Mouse (Mus musculus) neutrophil, adult 5-6 weeks (primary cell): Measurements from ENCODE around the gene Ica1. TPM values are rescaled to one million over a fixed set of nuclear protein-coding genes. Genes with fewer than 3 reads are reported as not detected.

Experiments
- ATAC-seq: fragments of 151-379, 151-347 bp; 2 replicates; pipeline ENCODE4 v1.8.0; 2017; ENCODE audit warnings: mild to moderate bottlenecking, moderate TSS enrichment; ENCODE audit not compliant: insufficient number of reproducible peaks, poor library complexity, low FRiP score, severe bottlenecking; ENCODE audit errors: extremely low read depth
- total RNA-seq: library from RNA; stranded (forward); fragments of 200-1000 nt; gene quantifications from 2 replicates; pipeline ENCODE4 v1.2.3, GENCODE M21; 2017

Ica1 gene
- total RNA-seq, 1 experiment from 2014 or later: not detected

DNA sequence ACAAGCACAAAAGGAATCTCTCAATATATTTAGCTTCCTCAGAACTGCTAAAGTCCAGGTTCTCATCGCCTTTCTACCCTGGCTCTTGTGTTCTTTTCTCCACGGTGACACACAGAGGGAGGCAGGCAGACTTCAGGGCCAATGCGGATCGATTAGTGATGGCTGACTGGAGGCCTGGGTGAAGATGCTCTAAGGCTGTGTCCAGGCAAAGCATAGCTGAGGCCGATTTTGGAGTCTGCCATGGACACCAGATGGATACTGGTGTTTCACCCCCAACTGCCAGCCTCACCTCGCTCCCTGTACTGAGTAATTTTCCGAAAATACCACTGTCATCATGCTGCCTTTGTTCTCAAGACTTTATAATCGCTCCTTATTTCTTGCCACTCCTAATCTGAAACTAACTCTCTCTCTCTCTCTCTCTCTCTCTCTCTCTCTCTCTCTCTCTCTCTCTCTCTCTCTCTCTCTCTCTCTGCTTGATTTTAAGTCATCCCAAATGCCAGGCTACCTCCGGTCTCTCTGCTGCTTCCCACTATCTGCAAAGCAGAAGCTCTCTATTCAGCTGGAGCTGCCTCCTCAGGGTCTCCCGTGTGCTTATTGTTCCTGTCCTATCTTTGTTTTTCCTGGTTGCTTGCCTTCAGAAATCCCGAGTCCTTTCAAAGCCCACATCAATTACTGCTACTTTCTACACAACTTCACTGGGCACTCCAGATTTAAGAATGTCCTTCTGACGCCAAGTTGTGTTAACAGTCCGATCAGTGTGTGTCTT is 118.9 kb downstream of the Ica1 start:
- ATAC-seq: no peak

GRCm38 (mm10) chr6:8658431-8658830 is 119.9 kb downstream of the Ica1 start:
- ATAC-seq: no peak

GRCm38 (mm10) chr6:8657459-8657858 is 120.8 kb downstream of the Ica1 start:
- no peak for ATAC-seq

GRCm38 (mm10) chr6:8655454-8655853 is 122.8 kb downstream of the Ica1 start:
- no peak for ATAC-seq

GRCm38 (mm10) chr6:8650413-8650812 is 127.9 kb downstream of the Ica1 start:
- no peak for ATAC-seq

DNA sequence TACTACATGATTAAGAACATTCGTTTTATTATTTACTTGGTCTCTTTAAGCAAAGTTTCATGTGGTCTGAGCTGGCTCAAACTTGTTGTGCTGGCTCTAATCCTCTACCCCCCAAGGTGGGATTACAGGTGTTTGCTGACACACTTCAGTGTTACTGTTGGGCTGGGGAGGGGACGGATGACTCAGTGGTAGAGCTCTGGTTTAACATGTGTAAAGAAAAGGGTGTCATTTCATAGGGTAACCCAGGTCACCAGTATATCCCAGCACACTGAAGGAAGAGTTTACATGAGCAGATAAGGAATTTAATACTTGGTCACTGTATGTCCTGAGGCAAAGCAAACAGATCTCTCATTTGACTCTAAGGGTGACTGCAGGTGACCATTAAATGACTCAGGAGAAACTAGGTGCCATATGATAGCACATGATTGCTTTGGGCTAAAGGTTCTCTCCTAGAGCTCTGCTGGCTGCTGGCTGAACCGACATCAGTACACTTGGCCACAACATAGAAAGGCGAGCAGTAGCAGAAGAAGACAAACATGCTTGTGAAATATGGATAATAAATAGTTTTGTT is 128.9 kb downstream of the Ica1 start:
- no peak for ATAC-seq

GRCm38 (mm10) chr6:8648185-8648901 is 129.9 kb downstream of the Ica1 start:
- ATAC-seq: peak; percentile 69; the same call in 1 of the 2 replicates

- ATAC-seq: no peak
Observed at GRCm38 (mm10) chr6:8647513-8648184, 130.6 kb downstream of the Ica1 start.

GRCm38 (mm10) chr6:8645708-8646107 is 132.6 kb downstream of the Ica1 start:
- no peak for ATAC-seq

DNA sequence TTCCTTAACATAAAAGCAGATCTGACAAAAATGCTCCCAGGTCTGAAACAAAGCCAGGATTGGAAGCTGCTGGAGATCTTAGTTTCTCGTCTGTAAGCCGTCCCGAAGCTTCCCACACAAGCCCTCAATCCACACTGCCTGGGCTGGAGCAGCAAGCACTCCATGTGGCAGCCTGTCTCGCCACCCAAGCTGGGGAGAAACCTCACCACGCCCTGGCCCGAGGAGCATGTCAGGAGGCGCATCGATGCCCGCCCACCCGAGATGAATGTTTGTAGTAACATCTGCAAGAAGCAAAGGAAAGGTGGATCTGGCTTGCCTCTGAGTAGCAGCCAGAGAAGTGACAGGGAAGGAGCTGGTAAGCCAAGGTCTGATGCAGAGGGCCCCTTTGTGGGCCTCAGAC is 133.6 kb downstream of the Ica1 start:
- ATAC-seq: no peak

GRCm38 (mm10) chr6:8640863-8641262 is 137.4 kb downstream of the Ica1 start:
- no peak for ATAC-seq

DNA sequence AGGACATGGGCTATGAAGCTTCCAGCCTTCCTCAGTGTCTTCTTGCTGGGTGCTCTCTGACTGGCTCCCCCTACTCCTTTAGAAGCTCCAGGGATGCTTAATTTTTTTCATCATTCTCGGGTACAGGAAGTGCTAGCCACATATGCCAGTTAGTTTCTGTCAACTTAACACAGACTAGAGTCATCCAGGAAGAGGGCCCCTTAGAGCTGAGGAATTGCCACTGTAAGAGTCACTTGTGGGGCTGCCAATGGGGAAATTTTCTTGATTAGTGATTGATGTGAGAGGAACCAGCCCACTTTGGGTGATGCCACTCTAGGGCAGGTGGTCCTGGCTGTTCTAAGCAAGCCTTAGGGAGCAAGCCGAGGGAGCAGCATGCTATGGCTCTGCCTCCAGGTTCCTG is 138.8 kb downstream of the Ica1 start:
- no peak for ATAC-seq

DNA sequence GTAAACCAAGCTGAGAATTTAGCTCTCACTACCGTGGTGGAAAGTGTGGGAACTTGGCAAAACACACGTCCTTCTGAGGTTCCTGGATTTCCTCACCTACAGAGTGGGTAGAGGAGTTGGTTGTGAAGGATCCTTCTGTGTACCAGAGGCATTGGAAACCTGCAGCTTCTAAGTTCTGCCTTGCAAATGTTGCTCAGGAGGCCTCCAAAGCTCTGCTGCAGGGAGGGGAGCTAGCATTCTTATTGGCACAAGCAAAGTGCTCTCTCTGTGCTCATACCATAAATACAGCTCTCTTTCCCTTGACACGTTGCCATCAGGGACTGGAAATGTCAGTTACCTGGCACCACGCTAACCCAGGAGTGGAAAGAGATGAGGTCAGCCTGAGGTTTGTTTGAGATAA is 139.4 kb downstream of the Ica1 start:
- no peak for ATAC-seq

GRCm38 (mm10) chr6:8638122-8638521 is 140.2 kb downstream of the Ica1 start:
- no peak for ATAC-seq

- no peak for ATAC-seq
Observed at GRCm38 (mm10) chr6:8632701-8633100, 145.6 kb downstream of the Ica1 start.

DNA sequence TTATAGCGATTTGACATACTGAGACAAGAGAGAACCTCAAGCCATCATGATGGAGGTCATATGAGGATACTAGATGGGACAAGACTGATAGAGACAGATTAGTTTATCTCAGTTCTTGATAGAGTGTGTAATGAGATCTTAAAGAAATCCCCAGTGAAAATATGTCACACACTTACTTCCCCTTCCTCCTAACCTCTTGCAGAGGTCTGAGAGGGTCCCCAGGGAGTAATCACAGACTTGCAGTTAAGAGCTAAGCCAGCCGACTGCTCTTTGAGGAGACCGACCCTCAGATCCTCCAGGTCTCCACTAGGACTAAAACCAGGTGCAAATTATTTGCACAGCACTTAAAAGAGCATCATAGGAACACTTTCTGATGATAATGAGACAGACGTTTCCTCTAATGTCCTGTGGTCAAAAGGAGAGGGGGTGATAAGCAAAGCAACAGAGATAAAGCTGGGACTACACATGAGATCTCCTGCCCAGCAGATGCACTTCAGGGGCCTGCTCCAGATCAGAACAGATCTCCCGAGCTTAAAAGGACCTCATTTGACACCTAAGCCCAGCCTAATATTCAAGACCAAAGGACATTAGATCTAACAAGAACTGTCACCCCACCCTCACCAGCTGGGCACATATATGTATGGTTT is 146.2 kb downstream of the Ica1 start:
- ATAC-seq: peak; percentile 84

DNA sequence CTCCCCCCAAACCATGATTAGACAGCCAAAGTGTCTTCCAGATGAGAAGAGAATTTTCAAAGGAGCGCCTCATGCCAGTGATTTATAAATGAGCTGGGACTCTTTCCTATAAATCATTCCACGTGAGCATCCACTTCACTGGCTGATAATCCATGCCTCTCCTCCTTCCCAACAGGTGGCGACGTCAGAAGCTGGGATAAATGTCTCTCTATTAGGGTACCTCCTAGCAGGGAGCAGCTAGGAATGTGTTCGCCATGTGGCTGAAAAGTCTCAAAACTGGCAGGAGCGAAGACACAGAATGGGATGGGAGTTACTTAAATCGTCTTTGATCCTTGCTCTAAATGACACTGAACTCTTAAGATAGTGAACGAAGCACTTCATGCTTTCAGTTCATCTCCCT is 146.9 kb downstream of the Ica1 start:
- no peak for ATAC-seq

- no peak for ATAC-seq
Observed at GRCm38 (mm10) chr6:8630531-8630930, 147.8 kb downstream of the Ica1 start.

DNA sequence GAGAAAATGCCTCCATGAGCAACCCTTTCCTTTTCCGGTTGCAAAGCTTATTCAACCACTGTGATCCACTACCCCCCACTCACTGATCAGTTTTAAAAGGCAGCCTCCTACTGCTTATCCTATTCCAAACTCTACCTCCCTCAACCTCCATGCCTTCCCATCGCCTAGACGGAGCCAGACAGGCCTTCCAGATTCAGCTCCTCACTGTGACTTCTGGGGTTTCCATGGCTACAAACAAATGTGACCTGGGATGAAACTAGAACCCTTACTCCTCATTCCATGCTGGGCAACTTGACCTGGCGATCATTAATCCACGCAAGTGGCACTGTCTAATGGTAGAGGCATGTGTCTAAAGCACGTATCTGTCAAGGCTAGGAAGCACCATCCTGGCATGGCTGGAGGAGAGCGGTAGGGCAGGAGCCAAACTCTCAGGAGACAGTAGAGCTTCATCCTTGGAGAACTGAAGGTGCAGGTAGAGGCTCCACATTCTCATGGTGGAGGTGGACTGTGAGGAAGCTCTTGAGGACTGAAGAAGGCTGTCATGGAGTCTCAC is 149.5 kb downstream of the Ica1 start:
- no peak for ATAC-seq
